Mouse (Mus musculus) right cerebral cortex, adult 2 months (tissue): ENCODE measurements around the gene Slc6a16.
A peak's percentile ranks its signal among the peaks of the same experiment; 100 is the strongest.

Experiments
- DNase-seq, 2 experiments: peaks; one replicate each; pipeline ENCODE4 v3.0.0; 2021 to 2022; ENCODE audit warnings: low spot score in 2 of 2

Gene Slc6a16

GRCm38 (mm10) chr7:45216442-45217183, 24.3 kb upstream of the Slc6a16 start:
- DNase-seq, result no peak

- no peak for DNase-seq
Observed at GRCm38 (mm10) chr7:45221680-45222079, 19.2 kb upstream of the Slc6a16 start.

GRCm38 (mm10) chr7:45224826-45225225, 16.1 kb upstream of the Slc6a16 start:
- no peak for DNase-seq

- no peak for DNase-seq
Observed at GRCm38 (mm10) chr7:45226421-45226820, 14.5 kb upstream of the Slc6a16 start.

GRCm38 (mm10) chr7:45228548-45228947, 12.3 kb upstream of the Slc6a16 start:
- no peak for DNase-seq

GRCm38 (mm10) chr7:45229046-45229445, 11.8 kb upstream of the Slc6a16 start:
- DNase-seq, result no peak

GRCm38 (mm10) chr7:45229459-45230203, 11.3 kb upstream of the Slc6a16 start:
- DNase-seq, result no peak

GRCm38 (mm10) chr7:45231192-45231591, 9.7 kb upstream of the Slc6a16 start:
- no peak for DNase-seq

GRCm38 (mm10) chr7:45231941-45232340, 8.9 kb upstream of the Slc6a16 start:
- DNase-seq, result no peak

GRCm38 (mm10) chr7:45232716-45233465, 8.0 kb upstream of the Slc6a16 start:
- DNase-seq, result peak; percentile 44 to 58

GRCm38 (mm10) chr7:45233580-45234332, 7.1 kb upstream of the Slc6a16 start:
- DNase-seq, result peak; percentile 79 to 82

- DNase-seq, result no peak
Observed at GRCm38 (mm10) chr7:45234333-45234841, 6.5 kb upstream of the Slc6a16 start.

GRCm38 (mm10) chr7:45234922-45235571, 5.8 kb upstream of the Slc6a16 start:
- no peak for DNase-seq

GRCm38 (mm10) chr7:45235656-45236180, 5.2 kb upstream of the Slc6a16 start:
- no peak for DNase-seq

GRCm38 (mm10) chr7:45237747-45238699, 2.9 kb upstream of the Slc6a16 start:
- DNase-seq, result no peak

- no peak for DNase-seq
Observed at GRCm38 (mm10) chr7:45238723-45239496, 2.0 kb upstream of the Slc6a16 start, which contains the start of gene Cd37. TSS of gene Cd37 (minus strand) at chr7:45239115.

GRCm38 (mm10) chr7:45240109-45240508, 776 bp upstream of the Slc6a16 start:
- no peak for DNase-seq

- no peak for DNase-seq
Observed at GRCm38 (mm10) chr7:45241389-45241749, 484 bp downstream of the Slc6a16 start.

GRCm38 (mm10) chr7:45247666-45248065, 6.8 kb downstream of the Slc6a16 start:
- DNase-seq, result no peak
